Mouse (Mus musculus): ENCODE results near the gene Nol6.
A peak's percentile ranks its signal among the peaks of the same experiment; 100 is the strongest.
"Not testable (repeated sequence)": the region's sequence is repeated elsewhere in the genome, so short reads cannot be mapped to it uniquely, and the experiment has no call there.

Nol6 gene

DNA sequence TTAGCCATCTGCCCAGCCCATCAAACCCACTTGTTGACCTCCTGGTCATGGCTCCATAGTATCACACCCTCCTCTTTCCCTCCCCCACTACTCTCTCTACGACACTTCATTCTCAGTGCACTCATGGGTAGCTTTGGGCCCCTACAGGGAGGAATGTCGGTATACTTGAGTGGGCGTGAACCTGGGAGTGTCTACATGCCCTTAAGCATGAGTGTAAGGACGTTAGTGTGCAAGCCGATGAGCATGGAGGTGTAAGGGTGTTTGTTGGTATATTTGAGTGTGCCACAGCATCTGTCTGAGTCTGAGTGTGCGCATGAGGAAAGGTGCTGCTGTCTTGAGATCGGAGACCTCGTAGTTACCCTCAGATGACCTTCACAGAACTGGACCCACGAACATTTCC lies 37.3 kb downstream of the Nol6 start:
- DNase-seq (ENCODE audit: extremely low read depth, low read depth, low spot score), result no peak

DNA sequence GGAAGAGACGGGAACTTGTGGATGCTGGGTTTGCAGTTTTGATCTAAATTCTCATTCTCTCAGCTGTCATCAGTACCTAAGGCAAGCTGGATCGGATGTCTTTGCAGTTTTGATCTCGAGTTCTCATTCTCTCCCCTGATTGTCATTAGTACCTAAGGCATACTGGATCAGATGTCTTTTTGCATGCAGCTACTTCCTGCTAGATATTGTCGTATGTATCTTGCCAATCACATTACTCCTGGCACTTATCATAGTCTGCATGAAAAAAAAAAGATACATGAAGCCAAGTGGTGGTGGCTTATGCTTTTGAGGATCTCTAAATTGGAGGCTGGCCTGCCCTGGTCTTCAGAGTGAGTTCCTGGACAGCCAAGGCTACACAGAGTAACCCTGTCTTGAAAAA lies 39.4 kb downstream of the Nol6 start:
- DNase-seq (ENCODE audit: extremely low read depth, low read depth, low spot score), result no peak

DNA sequence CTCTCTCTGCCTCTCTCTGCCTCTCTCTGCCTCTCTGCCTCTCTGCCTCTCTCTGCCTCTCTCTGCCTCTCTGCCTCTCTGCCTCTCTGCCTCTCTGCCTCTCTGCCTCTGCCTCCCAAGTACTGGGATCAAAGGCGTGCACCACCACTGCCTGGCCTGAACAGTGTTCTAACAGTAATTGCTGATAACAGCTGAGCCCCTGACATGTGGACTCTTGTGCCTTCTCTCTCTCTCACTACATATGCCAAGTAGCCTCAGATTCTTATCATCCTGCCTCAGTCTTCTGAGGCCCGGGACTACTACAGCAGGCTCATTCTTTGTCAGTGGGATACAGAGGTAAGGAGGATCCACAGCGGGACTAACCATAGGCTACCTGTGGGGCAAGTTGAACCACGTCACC lies 41.5 kb downstream of the Nol6 start:
- DNase-seq (ENCODE audit: extremely low read depth, low read depth, low spot score), result not testable (repeated sequence)

DNA sequence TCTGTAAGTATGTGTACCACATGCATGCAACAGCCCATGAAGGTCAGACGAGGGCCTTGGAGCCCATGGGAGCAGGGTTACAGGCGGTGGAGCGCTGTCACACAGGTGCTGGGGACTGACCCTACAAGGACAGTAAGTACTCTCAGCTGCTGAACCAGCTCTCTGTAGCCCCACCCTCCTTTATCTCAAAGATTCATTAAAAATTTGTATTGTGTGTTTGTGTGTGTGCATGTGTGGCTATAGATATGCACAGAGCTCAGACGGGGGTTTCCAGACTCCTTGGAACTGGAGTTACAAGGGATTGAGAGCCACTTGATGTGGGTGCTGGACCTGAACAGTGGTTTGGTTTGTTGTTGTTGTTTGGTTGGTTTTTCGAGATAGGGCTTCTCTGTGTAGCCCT lies 42.5 kb downstream of the Nol6 start:
- DNase-seq (ENCODE audit: extremely low read depth, low read depth, low spot score), result no peak

DNA sequence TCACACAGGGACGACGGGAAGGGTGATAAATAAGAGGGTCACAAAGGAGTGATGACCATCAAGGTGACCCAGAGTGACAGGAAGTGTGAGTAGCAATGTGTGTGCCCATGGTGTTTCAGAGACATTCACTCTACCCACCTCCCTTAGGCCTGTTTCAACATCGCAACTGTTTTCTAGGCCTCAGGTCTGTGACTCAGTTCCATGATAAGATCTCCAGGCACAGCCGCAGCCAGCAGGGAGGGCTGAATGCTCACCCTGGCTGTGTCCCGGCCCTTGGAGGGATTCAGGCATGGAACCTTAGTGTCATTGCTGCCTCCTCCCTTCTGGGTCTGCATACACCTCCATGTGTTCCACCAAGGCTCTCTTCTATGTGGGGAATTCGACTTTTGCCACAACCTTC lies 45.5 kb downstream of the Nol6 start:
- no peak for DNase-seq (ENCODE audit: extremely low read depth, low read depth, low spot score)

DNA sequence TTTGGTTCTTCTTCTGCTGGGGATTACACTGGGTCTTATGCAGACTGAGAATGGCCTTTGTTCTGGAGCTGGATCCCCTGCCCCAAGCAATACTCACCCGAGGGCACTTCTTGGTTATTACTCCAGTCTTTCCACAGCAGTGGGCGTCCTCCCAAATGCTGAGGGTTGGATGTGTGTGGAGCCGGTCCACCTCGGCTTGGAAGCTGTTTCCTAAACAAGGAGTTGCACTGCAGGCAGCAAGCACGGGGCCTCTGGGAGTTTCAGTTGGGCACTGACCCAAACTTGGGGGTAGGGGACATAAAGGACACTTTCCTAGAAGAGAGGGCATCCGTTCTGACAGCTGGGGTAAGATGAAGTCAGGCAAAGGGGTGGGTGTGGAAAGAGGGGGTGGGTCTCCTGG lies 49.8 kb downstream of the Nol6 start:
- DNase-seq (ENCODE audit: extremely low read depth, low read depth, low spot score), result no peak

DNA sequence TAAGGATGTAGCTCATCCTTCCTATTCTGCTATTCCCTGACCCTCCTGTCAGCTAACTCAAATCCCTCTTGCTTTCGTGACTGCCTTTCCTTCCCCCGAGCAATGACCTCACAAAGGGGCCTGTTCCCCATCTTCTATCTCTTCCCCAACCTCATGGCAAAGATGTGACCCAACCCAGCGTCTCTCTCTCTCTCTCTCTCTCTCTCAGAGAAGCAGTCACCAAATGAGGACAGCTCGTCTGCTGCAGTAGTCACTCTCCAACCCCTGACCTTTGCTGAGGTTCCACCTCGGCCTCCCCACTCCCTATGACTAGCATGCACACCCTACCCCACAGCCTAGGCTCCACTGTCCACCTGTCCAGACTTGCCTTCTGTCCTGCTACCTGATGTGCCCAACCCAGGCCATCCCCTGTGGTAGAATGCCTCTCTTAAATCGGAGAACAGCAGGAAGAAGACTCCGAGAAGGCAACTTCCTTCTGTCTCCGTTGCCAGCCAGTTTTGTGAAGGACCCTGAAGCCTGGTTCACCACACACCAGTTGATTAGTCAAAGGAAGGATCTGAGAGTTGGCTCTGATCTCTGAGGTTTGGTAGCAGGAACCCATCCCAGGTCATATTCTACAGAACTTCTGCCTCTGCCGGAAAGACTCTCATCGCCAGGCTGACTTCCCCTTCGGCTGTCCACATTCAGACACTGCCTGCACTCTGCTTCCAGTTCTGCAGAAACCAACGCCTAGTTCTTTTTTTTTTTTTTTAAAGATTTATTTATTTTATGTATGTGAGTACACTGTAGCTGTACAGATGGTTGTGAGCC lies 51.0 kb downstream of the Nol6 start:
- DNase-seq (ENCODE audit: extremely low read depth, low read depth, low spot score), result no peak

DNA sequence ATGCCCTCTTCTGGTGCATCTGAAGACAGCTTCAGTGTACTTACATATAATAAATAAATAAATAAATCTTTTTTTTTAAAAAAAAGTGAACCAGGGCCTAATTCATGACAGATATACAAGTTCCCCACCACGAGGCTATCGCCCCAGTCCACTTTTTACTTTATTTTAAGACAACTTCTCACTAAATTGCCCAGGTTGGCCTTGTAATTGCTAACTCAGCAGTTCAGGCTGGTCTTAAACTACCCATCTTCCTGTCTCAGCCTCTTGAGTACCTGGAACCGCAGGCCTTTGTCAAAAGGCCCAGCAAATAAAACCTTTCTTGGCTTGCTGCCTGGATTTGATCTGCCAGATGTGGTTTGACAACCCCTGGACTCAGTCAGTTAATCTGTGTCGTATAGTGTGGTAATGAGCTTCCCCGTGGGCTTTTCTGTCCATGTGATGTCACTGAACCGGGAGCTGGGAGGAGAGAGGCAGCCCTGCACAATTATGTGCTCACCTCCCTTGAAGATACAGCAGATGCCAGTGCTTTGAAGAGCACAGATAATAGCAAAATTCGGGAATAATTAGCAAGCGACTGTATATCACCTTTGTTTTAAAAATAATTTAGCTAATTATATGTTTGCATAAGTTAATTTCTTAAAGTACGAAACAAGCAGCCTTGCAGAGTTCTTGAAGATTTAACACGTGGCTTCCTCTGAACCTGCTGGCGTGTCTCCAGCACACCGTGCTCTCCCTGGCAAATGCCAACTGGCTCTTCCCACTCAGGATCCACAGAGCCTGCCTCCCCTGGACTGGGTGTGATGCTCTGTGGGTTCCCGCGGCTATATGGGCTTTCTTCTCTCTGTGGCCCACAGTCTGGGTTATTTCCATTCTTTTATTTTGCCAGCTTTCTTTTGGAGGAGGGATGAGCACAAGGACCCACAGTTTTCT lies 52.5 kb downstream of the Nol6 start:
- DNase-seq (ENCODE audit: extremely low read depth, low read depth, low spot score), result peak; percentile 58

DNA sequence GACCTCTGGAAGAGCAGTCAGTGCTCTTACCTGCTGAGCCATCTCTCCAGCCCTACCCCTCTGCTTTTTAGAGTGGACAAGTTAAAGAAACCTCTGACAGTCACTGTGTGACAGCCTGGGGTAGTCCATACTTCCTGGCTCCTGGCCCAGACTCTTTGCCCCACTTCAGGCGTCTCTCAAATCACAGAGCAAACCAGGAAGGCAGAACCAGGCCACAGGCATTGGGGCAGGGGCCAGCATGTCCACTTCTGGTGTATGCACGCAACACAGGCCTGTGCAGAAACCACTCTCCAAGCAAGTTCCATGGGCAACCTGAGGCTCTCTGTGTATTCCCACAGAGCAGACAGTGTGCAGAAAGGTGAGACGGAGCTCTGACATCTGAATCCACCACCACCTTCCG lies 59.1 kb downstream of the Nol6 start:
- no peak for DNase-seq (ENCODE audit: extremely low read depth, low read depth, low spot score)

Data from fat pad, adult 2 months (tissue).